Mouse (Mus musculus) kidney, postnatal 25 days (tissue): ENCODE data around the gene Qrfp.
A peak's percentile ranks its signal among the peaks of the same experiment; 100 is the strongest.

Experiments
- DNase-seq, 2 experiments: peaks; one replicate each; pipeline ENCODE4 v3.0.0; 2021; ENCODE audit warnings: mixed read lengths in 2 of 2

Qrfp gene

DNA sequence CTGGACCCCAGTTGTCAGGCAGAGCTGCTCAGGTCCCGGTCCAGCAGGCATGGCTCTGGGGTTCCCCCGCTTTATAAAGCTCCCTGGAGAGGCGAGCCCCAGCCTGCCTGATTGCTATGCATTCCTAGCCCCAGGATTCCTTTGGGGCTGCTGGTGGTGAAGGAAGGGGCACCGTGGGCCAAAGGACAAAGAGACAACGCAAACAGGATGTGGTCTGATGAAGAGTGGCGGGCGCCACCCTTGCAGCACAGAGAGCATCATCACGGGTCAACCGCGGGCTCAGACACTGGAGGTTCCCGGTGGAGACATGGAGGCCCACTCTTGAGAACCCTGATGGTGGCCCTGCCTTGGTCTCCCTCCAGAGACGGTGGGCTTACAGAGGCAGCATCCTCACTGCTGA lies at the start of gene Qrfp:
TSS of gene Qrfp (minus strand) at position 137 of the 400 bp plus-strand sequence.
- no peak for DNase-seq

DNA sequence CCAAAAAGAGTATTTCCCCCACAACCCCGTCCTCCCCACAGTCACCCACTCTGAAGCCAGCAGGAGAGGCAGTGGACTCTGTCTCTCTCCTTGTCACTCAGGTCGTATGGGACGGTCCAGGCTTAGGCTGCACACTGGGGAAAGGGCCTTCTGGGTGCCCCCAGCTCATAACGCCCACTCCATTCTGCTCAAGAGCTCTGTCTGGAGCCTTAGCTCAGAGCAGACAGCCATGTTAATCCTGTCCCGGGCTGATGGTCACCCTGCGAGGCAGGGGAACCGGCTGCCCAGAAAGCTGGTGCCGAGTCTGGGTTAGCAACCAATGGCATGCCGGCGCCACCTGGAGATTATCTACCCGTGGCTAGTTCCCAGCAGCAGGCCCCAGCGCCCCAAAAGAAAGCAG lies 48.1 kb upstream of the Qrfp start:
- DNase-seq = no peak

DNA sequence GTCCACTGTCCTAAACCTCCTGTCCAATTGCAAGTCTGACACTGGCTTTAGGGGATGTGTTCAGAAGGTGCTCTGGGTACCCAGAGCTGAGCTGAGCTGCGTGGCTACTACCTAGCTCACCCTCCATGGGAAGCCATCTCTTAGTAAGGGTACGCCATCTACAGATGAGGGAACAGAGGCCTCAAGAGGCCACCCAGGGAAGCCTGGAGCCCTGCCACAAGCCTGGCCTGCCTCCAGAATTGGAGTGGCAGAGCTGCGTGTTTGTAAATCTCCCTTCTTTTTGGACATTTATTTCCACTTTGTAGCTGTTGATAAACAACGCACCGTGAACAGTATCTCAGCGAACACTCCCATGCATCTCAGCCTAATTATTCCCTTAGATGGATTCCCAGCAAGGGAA lies 46.8 kb upstream of the Qrfp start:
- DNase-seq = no peak

DNA sequence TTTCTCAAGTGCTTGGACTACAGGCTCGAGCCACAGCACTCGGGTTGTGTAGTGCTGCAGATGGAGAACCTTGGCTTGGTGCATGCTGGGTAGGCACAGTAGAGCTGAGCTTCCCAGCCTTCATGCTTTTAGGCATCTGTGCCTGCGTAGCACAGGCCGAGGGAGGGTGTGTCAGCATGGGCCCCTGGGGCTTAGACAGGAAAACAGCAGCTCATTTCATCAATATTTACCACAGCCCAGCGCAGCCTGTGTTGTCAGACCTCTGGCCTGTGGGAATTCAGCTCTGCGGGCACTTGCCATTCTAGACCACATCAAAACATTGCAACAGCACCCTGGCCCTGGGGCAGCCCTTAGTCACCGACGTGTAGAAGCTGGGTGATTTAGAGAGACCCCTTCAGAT lies 45.6 kb upstream of the Qrfp start:
- DNase-seq = no peak

DNA sequence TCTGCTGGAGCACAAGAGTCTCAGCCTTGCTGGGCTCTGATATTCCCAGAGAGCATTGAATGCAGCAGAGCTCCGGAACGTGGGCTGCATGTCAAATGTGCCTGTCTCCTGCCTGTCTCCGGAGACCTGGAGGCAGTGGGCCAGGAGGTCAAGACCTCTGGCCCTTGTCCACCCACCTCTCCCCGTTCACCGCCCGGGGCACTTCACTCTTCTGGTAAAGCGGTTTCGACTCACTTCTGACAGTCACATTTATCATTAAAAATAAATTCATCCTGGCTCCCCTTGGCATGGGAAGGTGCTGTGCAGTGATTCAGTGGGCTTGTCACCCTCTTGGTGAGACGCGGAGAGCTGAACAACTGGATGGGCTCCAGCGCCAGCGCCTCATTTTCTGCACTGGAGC lies 39.8 kb upstream of the Qrfp start:
- DNase-seq = no peak

DNA sequence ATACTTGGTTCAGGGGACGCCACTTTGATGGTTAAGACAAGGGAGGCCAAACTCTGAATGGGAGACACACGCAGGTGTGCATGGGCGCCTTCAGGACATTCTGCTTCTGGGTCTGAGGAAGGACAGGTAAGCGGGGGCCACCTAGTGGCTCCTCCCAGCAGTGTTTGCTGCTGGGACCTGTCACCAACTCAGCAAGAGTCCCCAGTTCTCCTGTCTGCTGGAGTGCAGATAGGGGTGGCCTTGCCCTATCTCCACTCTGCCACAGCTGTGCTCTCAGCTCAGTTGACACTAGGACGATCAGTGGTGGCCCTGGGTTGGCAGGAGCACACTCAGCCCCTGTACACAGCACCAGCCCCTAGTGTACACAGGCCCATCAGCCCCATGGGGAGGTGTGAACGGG lies 37.5 kb upstream of the Qrfp start:
- peak; percentile 52 to 67 for DNase-seq

DNA sequence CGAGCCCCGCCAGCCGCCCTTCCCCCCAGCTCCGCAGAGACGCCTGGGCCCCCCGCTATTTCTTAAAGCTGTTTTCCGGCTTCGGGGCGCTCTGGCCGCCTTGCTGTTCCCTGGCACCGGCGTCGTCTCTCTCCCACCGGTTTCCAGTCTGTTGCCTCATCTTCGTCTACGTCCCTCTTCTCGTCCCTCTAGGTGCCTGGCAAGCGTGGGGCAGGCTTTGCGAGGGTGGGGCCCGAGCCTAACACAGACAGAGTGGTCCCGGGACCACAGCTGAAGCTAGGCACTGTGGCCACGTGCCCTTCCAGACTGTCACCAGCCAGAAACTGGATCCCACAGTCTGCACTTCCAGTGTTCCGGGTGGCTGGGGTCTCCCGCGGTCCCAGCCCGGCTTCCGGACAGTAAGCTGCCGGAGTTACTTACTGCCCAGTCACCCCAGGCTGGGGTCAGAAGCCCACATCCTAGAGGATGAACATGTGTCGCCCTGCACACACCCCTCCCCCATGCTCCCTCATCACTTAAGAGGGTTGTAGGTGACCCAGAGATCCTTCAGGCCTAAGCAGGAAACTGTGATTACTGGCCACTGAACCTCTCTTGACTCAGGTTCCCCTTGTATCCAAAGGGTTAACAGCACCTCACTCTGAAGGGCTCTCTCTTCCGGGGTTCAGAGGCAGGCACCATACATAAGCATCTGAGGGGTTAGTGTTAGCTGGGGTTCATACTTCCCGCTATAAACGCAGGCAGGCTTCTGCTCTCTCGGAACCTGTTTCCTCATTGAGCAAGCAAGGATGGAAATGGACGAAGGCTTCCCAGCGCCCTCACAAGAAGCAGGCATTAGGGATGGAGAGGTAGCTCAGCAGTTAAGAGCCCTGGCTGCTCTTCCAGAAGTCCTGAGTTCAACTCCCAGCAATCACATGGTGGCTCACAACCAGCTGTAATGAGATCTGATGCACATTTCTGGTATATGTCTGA lies 36.6 kb upstream of the Qrfp start:
- DNase-seq = no peak

DNA sequence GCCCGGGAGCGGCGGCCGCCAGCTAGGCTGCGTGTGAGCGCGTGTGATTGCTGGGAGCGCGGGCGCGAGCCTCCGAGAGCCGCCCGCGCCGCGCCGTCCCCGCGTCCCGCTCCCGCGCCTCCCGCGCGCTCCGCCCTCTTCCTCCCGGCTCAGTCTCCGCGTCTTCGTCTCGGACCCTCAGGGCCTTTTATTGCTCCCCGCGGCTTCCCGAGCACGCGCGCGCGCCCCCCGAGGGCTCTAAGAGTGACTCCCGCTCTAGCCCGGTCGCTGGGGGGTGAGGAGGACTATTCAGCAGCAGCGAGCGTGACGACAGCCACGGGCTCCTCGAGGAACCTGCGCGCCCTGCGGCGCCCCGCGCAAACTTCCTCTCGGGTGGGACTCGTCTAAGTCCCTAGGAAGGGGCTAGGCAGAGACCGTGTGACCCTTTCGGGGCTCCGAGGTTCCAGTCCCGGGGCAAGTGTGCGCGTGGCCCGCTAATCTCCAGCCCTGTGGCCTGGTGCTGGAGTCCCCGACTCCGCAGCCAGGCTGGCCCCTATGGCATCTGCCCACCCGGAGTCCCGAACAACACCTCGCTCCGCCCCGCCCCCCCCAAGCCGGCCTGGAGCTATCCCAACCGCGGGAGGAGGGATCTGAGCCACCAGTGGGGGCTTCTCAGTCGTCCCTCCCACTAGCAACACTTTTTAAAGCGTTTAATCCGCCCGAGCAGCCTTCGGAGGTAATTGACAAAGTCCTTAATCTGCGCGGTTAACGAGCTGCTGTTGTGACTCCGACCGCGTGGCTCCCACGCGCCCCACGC lies 35.7 kb upstream of the Qrfp start, which contains the start of gene Fibcd1:
TSS of gene Fibcd1 (minus strand) at position 110 of the 796 bp plus-strand sequence.
- peak in 1 of 2 experiments; percentile 13 for DNase-seq

DNA sequence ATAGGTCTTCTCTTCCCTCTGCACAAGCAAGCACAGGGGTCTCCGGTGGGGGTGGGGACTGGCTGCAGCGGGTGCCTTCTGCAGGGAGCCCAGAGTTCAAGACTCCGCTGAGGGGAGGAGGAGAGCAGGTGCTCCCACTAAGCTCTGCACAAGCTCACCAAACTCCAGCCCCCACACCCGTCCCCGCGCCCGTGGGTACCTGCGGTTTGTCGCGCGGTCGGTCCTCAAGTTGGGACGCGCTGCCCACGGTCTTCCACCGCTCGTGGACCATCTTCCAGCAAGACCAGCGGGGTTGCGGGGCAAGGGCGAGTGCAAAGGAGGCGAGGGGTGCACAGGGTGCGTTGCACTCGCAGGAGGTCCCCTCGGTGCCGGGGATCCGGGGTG lies 35.1 kb upstream of the Qrfp start:
- DNase-seq = no peak

DNA sequence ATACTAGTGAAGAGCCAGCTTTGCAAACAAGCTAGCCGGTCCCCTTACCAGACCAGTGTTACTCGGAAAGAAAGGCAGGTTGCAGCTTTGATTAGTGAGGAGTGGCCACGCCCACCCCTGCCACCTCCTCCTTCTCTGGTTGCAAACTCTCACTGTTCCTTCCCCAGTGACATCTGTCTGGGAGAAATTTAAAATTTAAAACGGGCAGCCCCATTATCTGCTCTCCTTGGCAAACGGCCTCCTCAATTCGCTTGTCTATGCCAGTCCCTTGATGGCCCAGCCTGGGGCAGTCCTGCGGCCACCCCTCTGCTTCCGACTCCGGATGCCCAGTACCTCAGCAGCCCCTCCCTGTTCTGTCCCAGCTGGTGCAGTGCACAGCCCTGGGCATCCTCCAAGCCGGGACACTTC lies 34.4 kb upstream of the Qrfp start:
- no peak for DNase-seq

DNA sequence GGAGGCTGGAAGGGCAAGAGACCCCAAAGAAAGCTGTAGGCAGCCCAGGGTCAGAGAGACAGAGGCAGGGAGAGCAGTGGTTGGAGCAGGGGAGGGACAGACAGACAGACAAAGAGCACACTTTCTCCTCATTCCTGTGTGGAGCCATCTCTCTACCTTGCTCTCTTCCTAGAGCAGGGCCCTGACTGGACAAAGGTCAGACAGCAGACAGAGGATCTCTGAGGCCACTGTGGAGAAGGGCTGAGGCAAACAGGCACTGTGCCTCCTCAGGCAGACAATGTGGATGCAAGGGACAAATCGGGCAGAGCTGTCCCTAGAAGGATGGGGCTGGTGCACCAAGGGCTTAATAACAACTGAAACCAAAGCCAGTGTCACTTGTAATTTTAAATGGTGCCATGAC lies 28.5 kb upstream of the Qrfp start:
- peak; percentile 42 to 65 for DNase-seq

DNA sequence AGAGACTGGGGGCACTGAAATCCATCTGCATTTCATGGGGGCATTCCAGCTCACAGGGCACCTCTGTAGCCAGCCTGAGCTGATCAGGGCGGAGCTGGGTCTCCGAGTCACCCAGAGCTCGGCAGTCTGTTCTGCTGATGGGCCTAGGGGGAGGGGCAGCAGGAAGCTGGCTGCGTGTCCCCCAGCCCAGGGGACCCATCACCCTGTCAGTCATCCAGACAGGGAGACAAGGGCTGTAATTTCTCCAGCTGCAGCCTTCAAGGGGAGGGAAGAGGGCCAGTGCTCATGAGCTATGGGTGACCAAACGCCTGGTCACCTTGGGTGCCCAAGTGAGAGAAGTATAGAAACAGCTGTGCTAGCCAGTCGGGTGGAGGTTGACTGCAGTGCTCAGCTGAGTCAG lies 26.6 kb upstream of the Qrfp start:
- no peak for DNase-seq

DNA sequence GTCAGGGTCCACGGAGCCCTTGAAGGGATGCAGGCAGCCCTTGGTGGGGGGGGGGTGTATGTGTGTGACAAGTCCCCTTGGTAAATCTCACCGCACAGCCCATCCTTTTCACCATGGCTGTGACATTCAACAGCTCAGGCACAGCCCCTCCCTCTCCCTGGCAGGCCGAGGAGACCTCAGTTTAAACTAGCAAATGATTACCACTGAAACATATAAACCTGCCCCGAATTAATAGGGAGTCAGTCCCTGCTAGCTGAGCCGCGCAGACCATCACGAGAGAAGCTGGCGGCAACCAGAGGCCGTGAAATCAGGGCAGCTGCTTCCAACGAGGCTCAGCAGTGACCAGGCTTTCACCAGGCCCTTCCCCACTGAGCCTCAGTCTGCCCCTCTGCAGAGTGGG lies 25.7 kb upstream of the Qrfp start:
- peak; percentile 61 to 83 for DNase-seq

DNA sequence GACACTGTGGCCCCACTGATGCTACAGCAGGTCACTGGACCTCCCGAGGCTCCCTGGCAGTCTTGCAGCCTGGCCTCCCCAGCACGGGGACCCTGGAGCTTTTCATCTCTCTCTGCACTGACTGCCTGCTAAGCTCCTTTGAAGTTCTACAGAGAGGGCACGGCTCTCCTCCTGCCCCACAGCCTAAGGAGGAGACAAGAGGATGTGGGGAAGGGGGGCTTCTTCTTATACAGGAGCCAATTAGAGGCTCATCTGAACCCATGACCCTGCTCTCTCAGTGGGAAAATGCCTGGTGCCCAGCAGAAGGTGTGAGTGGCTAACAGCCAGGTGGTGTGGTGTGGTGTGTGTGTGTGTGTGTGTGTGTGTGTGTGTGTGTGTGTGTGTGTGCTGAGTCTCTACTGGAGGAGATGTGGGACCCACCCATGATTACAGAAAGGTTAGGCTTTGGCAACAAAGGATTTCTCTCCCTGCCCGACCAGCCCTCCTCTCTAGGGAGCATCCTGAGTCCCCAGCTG lies 18.0 kb upstream of the Qrfp start:
- DNase-seq = no peak

DNA sequence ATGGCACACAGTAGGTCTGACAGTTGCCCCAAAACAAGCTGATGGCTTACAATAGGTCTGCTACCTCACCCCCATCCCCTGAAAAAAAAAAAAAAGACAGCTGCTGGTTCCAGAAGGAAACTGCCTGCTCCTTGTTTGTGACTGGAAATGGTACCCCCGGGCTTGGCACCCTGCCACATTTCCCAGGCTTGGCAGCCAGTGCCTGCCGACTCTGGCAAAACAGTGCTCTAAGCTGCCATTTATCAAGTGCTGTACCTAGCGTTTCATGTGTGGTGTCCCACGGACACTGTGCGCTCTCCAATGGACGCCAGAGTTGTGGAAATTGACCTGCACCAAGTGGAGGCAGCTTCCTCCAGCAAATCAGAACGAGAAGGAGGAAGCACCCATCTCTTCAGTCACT lies 17.5 kb upstream of the Qrfp start:
- DNase-seq = peak; percentile 75 to 82

DNA sequence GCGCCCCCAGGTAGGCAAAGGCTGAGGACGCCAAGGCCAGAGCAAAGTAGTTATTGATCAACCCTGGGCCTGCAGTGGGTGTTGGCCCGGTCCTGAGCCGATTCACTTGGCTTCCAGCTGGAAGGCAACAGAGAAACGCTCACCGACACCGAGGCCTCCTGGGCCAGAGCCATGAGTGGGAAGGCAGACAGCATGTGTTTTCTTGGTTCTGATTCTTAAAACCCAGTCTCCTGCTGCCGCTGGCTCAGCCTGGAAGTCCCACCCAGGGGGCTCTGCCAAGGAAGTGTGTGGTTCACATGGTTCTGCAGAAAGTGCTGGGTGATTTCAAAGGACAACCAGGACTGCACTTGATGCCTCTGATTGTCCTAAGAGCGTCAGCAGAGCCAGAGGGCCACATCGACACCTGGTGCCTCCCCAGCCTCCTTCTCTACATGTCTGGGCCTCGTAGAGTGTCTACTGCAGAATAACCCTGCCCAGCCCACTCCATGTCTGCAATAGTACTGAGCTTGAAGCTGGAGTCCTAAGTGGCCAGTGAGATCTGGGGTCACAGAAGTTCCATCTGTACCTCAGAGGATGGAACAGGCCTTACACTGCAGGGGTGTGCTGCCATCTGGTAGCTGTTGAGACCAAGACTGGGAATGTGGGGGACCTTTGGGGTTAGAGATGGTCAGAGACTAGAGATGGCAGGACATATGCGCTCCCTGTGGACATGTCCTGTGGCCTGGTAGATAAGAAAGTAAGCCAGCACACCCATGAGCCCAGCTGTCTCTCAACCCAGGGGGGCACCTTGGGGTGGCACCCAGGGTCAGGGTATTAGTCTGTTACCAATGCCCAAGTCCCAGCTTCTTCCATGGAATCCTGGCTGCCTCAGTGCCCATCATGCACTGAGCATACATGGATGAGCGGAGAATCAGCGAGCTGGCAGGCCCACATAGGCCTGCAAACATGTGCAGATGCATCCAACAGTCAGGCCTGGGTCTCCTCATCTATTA lies 16.0 kb upstream of the Qrfp start:
- no peak for DNase-seq

DNA sequence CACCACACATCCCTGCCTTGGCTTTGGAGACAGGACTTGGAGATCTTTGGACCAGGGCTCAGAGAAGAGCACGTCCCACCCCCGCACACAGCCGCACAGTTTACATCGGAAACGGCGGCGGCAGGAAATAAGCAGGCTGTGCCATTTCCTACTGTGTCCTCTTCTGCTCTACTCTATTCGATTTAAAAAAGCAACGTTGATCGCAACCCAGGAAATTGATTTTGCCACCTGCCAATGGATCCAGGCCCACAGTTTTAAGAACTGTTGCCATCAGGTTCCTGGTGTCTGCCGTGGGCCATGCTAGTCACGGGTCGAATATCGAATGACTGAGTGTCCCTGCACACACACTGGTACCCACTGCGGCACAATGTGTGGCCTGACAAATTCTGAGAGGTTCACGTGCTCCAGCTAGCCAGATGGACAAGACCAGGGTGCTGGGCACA lies 15.1 kb upstream of the Qrfp start:
- no peak for DNase-seq

DNA sequence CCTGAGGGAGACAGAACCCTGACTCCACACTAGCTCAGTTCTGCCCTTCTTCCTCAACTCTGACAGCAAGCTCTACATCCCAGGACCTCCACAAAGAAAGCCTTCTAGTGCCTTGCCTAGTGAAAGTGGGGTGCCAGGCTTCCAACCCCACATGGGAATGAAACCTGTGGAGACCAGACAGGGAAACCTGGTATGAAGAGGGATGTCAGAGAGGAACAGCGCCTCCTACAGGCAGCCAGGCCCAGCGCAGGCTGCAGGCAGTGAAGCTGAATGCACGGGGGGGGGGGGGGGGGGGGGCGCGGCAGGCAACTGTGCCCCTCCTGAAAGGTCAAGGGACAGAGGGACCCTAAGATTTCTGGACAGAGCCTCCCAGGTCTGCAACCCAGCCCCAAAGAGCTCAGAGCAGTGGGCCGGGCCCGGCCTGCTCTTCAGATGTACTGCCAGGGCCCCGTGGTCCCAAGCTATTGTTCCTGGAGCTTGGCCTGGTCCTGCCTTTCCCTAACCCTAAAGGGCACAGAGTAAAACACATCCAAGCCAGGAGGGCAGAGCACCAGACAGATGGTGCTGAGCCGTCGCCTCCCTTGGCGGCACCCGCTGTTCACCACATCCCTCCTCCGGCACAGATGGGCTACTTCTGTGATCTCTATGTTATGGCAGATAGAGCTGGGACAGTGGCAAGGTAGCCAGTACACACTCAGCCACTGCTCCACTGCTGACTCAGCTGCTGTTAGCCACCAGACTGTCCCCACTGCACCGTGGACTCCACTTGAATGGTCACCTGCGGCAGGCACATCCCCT lies 13.8 kb upstream of the Qrfp start:
- DNase-seq = peak in 1 of 2 experiments; percentile 36

DNA sequence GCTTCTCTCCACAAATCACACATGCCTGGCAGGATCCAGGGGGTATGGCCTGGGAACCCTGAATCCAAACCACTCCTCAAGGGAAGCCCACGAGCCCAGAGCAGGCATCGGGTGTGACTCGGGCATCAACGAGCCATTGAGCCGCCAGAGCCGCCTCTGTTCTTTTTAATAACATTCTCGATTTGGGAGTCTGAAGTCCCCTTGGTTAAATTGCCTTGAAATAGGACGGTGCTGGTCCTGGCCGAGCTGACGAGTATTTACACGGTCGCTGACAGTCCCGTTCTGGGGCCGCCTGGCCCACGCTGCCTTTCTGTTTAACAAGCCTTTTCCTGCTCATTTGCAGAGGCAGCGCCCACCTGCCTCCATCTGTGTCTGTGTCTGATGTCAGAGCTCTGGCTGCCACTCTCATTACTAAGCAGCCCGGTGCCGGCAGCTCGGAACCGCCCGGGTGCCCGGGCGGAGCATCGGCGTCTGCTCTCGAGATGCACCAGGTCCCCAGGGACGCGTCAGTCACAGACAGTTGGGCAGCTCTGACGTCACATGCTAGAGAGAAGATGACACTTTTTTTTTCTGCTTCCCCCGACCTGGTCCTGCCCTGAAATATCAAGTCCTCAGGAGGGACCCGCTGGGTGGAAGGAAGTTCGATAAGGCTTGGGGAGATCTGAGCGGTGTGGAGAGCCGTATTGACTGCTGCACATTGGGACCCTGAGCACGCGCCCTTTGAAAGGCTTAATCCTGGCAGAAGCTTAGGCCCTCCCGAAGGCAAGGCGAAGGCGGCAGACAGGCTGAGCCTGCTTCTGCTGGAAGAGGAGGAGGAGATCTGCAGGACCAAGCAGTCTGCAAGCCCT lies 12.4 kb upstream of the Qrfp start:
- DNase-seq = no peak

DNA sequence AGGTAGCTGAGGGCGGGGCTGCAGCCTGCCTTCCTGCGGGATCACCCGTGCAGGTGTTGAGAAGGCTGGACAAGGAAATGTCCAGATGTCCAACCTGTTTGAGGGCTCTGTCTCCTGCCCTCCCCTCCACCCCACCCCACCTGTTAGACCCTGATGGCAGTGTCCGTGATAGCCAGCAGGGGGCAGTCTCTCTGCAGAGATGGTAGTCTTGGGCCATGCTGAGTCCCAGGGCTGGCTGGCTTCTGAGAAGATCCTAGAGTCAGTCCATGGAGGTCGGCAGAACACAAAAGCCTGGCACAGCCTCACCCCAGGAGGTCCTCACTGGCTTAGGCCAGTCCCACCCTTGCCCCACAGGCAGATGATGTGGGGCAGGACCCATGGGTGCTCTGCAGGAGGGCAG lies 5.0 kb upstream of the Qrfp start:
- DNase-seq = peak; percentile 85
